Mouse (Mus musculus) MEL (cell line): ENCODE measurements around the gene Ccdc63.

Source experiments
- BHLHE40 ChIP-seq: IDR thresholded peaks from 2 replicates; pipeline ENCODE4 v1.6.1; 2012; ENCODE audit warnings: low read depth, mild to moderate bottlenecking, inconsistent platforms, low read length, improper control_type of control experiment, borderline replicate concordance
- CTCF ChIP-seq, 3 experiments: IDR thresholded peaks in 2 of 3; conservative IDR thresholded peaks in 1 of 3; 2 replicates each; pipeline ENCODE4 v1.5.1; 2011 to 2012; ENCODE audit warnings: low read length in 3 of 3, low read depth in 2 of 3, mild to moderate bottlenecking in 2 of 3, improper control_type of control experiment in 1 of 3, inconsistent platforms in 1 of 3, mixed read lengths in 1 of 3, moderate library complexity in 1 of 3; ENCODE audit not compliant: control insufficient read depth in 1 of 3, insufficient read depth in 1 of 3, poor library complexity in 1 of 3, severe bottlenecking in 1 of 3
- MAZ ChIP-seq: IDR thresholded peaks from 2 replicates; pipeline ENCODE4 v1.6.1; 2012; ENCODE audit warnings: low read depth, mild to moderate bottlenecking, inconsistent platforms, low read length, improper control_type of control experiment
- POLR2A ChIP-seq, 2 experiments: IDR thresholded peaks; 2 replicates each; pipeline ENCODE4 v1.6.1; 2011 to 2012; ENCODE audit warnings: low read length in 2 of 2, mild to moderate bottlenecking in 2 of 2, control low read depth in 1 of 2, improper control_type of control experiment in 1 of 2, low read depth in 1 of 2, moderate library complexity in 1 of 2; ENCODE audit not compliant: control insufficient read depth in 1 of 2, insufficient read depth in 1 of 2, poor library complexity in 1 of 2
- SIN3A ChIP-seq: IDR thresholded peaks from 2 replicates; pipeline ENCODE4 v1.6.1; 2012; ENCODE audit warnings: low read length, improper control_type of control experiment, inconsistent platforms
- USF1 ChIP-seq: IDR thresholded peaks from 2 replicates; pipeline ENCODE4 v1.6.1; 2014; ENCODE audit warnings: low read depth, mild to moderate bottlenecking, inconsistent platforms, low read length, improper control_type of control experiment, moderate library complexity

DNA sequence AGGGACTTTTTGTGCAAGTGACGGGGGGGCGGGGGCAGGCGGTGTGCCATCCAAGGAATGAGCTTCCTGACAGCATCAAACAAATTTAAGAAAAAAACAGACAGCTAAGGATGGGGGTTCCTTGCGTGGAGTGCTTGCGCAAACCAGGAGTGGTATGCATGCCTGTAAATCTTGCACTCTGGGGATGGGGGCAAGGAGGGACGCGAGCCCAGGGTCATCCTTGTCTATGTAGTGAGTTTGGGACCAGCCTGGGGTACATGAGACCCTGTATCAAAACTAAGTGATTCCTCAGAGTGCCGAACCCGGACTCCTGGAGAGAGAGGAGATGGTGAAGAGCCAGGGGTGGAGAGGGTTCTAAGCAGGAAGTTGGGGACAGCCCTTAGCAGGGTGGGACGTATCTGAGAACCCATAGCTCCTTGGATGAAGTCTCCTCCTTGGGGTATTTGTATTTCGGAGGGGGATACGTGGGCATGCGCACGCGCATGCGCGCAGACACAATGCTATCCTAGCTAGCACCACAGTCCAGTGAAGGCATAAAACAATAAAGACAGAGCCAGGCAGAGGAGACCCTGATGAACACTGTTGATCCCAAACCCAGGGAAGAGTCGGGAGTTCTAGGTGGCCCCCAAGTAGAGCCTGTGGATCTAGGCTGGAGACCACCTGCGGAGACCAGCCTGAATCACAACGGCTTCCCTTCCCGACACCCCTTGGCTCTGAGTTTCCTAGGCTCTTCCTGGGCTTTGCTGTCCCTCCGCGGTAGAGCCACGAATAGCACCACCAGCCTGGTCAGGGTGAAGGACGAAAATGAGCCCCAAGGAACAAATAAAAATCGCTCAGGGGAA is 29.3 kb downstream of the Ccdc63 start:
- TF ChIP-seq USF1 (no peak), CTCF (IDR thresholded peaks at IDR 0.05 in 2 of 3, conservative IDR thresholded peaks at IDR 0.05 in 1 of 3; ENCODE audit: control insufficient read depth in 1 of 3, insufficient read depth in 1 of 3, low read depth in 2 of 3, low read length in 3 of 3, poor library complexity in 1 of 3, severe bottlenecking in 1 of 3) (no peak), POLR2A (IDR thresholded peaks at IDR 0.05; ENCODE audit: control insufficient read depth in 1 of 2, insufficient read depth in 1 of 2, low read depth in 1 of 2, low read length in 2 of 2, poor library complexity in 1 of 2) (no peak), MAZ (no peak), BHLHE40 (no peak), SIN3A (no peak)
